Mouse (Mus musculus) lung, adult 2 months (tissue): ENCODE measurements at regions not wholly inside any gene's neighbourhood (a gene's known extent, or its start where the extent isn't known, plus 50 kb on each side); places are given as distances from the start of the nearest gene placed in this dataset.

Experiments used
- CTCF ChIP-seq: fragments of 200-500 bp; IDR thresholded peaks from 2 replicates; pipeline ENCODE4 v1.5.1; 2011; ENCODE audit warnings: mild to moderate bottlenecking, low read length, control low read depth; ENCODE audit not compliant: insufficient read depth
- POLR2A ChIP-seq: fragments of 200-500 bp; IDR thresholded peaks from 2 replicates; pipeline ENCODE4 v1.6.1; 2011; ENCODE audit warnings: low read depth, mild to moderate bottlenecking, control low read depth, low read length, borderline replicate concordance; ENCODE audit errors: extremely low read depth

- TF ChIP-seq CTCF (no peak), POLR2A (no peak)
These were observed 199.6 kb upstream of the Egflam start for GRCm38 (mm10) chr15:7597805-7598204.
